In the genomic region with DNA sequence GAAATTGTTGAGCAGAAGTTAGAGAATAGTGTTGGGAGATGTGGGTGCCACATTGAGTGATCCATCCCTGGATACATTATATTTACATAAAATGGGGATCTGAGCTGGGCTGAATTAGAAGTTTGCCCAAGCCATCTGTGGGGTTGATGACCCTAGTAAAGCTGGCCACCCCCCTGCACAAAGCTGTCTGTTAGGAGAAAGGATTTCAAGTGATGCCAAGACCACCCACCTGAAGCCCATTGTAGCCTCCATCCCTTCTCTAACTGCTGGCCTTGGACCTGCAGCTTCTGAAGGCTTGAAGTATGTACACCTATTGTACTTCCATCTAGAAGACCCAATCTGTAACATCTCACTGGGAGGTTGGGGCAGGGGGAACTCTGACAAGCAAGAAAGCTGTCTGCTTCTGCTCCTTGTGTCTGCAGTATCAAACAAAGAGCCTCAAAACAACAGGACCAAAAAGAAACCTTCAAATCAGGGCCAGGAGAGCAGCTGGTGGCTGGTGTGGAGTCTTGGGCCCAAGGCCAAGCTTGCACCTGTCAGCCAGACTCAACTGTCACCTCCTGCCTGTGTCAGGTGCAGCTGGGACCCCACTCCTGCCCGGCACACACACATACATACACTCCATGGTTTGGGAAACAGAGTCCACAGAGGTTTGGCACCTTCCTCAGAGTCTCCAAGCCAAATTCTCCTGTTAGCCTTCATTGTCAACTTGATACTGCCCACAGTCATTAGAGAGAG, we compare ENCODE assay signal across 17 mouse cellular contexts.
A peak's percentile ranks its signal among the peaks of the same experiment; 100 is the strongest.
DNase-seq lines count a peak whose midpoint lies in the region; ATAC-seq and TF ChIP-seq lines count a peak whose summit lies in the region.
"Had no signal": no experiment of that assay in that cellular context is flagged by ENCODE, and none has a peak within 500 bp of the region (broad histone marks: within the 10 kb centered on the region; RNA-seq: fewer than 3 reads in every experiment).

No protein-coding gene starts in this region.

- peak; percentile 35 to 52 for DNase-seq in cerebellum, postnatal 14 days
- DNase-seq in cerebellum, postnatal 25 days, result no peak
- DNase-seq in left cerebral cortex, postnatal 4 days, result peak; percentile 80
- no peak for DNase-seq in left cerebral cortex, postnatal 10 days (ENCODE audit: extremely low spot score in 1 of 2, low spot score in 2 of 2)
- peak; percentile 45 for DNase-seq in midbrain, postnatal 0 days (ENCODE audit: low spot score)
- DNase-seq in midbrain, embryonic 14.5 days, result no peak
- DNase-seq: adrenal gland, adult 2 months; adrenal gland, postnatal 10 days; adrenal gland, postnatal 25 days; cerebellum, adult 11-12 months; cerebellum, adult 2 months; cerebellum, adult 9-11 months had no signal

- 74% methylated on average over 1 of the region's 1 CpGs for WGBS in midbrain, postnatal 0 days
- 61% methylated on average over 1 of the region's 1 CpGs for WGBS in midbrain, embryonic 14.5 days
- WGBS in forebrain, embryonic 16.5 days, result 56% methylated on average over 1 of the region's 1 CpGs

- no peaks in the 10 kb centered on the region for H3K9me3 ChIP-seq in midbrain, postnatal 0 days (ENCODE audit: low read length)
- no peaks in the 10 kb centered on the region for H3K9me3 ChIP-seq in midbrain, embryonic 14.5 days (ENCODE audit: control insufficient read depth, low read length)
- 0 out of 2 replicates have a peak, but pooled peaks cover 3% of the 10 kb centered on the region for H3K9me3 ChIP-seq in forebrain, embryonic 16.5 days (ENCODE audit: control insufficient read depth, low read length)
- H3K9me3 ChIP-seq: embryonic facial prominence, embryonic 10.5 days; embryonic facial prominence, embryonic 12.5 days; forebrain, embryonic 13.5 days; forebrain, embryonic 15.5 days had no signal

- no peak for TF ChIP-seq CTCF in midbrain, postnatal 0 days (IDR thresholded peaks at IDR 0.05)

- no peaks in the 10 kb centered on the region for H3K27me3 ChIP-seq in midbrain, postnatal 0 days (ENCODE audit: insufficient read depth, low read length)
- H3K27me3 ChIP-seq in midbrain, embryonic 14.5 days (ENCODE audit: control insufficient read depth, insufficient read depth, low read length), result no peaks in the 10 kb centered on the region
- no peaks in the 10 kb centered on the region for H3K27me3 ChIP-seq in forebrain, embryonic 16.5 days (replicated peaks; ENCODE audit: control insufficient read depth, insufficient read depth, low read length)
- H3K27me3 ChIP-seq: embryonic facial prominence, embryonic 12.5 days; forebrain, embryonic 13.5 days; forebrain, embryonic 15.5 days had no signal

- H3K4me2 ChIP-seq in midbrain, postnatal 0 days (ENCODE audit: low read depth, low read length, poor library complexity, severe bottlenecking), result no peak overlapping the region
- H3K4me2 ChIP-seq in midbrain, embryonic 14.5 days (ENCODE audit: low read length), result no peak overlapping the region
- H3K4me2 ChIP-seq in forebrain, embryonic 16.5 days (ENCODE audit: low read length), result no peak overlapping the region
- H3K4me2 ChIP-seq: embryonic facial prominence, embryonic 12.5 days; forebrain, embryonic 13.5 days; forebrain, embryonic 15.5 days had no signal

- ATAC-seq in midbrain, postnatal 0 days (ENCODE audit: low FRiP score), result no peak
- ATAC-seq in midbrain, embryonic 14.5 days (ENCODE audit: low FRiP score, low TSS enrichment), result no peak
- no peak for ATAC-seq in forebrain, embryonic 16.5 days
- ATAC-seq: forebrain, embryonic 13.5 days; forebrain, embryonic 15.5 days had no signal

- intact Hi-C loops in left cerebral cortex, postnatal 4 days (cut with DNase I), result no loop called here
- intact Hi-C loops in left cerebral cortex, postnatal 10 days (cut with DNase I), result no loop called here

- H3K4me3 ChIP-seq in midbrain, postnatal 0 days (ENCODE audit: low read depth, low read length), result no peak overlapping the region
- no peak overlapping the region for H3K4me3 ChIP-seq in midbrain, embryonic 14.5 days (replicated peaks; ENCODE audit: low read depth, low read length)
- H3K4me3 ChIP-seq in forebrain, embryonic 16.5 days (replicated peaks; ENCODE audit: low read length), result no peak overlapping the region
- H3K4me3 ChIP-seq: embryonic facial prominence, embryonic 10.5 days; embryonic facial prominence, embryonic 12.5 days; forebrain, embryonic 13.5 days; forebrain, embryonic 15.5 days had no signal

- no peaks in the 10 kb centered on the region; the same call in 1 of the 2 replicates for H3K4me1 ChIP-seq in midbrain, postnatal 0 days (ENCODE audit: insufficient read depth, low read length)
- no peaks in the 10 kb centered on the region; the same call in 1 of the 2 replicates for H3K4me1 ChIP-seq in midbrain, embryonic 14.5 days (ENCODE audit: control insufficient read depth, insufficient read depth, low read length)
- H3K4me1 ChIP-seq in forebrain, embryonic 16.5 days (replicated peaks; ENCODE audit: control insufficient read depth, insufficient read depth, low read length), result peaks cover 15% of the 10 kb centered on the region
- H3K4me1 ChIP-seq: embryonic facial prominence, embryonic 12.5 days had no signal

- H3K36me3 ChIP-seq in midbrain, postnatal 0 days (ENCODE audit: insufficient read depth, low read length), result no peaks in the 10 kb centered on the region
- H3K36me3 ChIP-seq in midbrain, embryonic 14.5 days (ENCODE audit: control insufficient read depth, insufficient read depth, low read length), result no peaks in the 10 kb centered on the region
- H3K36me3 ChIP-seq in forebrain, embryonic 16.5 days (ENCODE audit: control insufficient read depth, insufficient read depth), result no peaks in the 10 kb centered on the region
- H3K36me3 ChIP-seq: embryonic facial prominence, embryonic 10.5 days; embryonic facial prominence, embryonic 12.5 days; forebrain, embryonic 15.5 days had no signal

- H3K9ac ChIP-seq in midbrain, postnatal 0 days (replicated peaks; ENCODE audit: low read length, poor library complexity, severe bottlenecking), result no peak overlapping the region
- H3K9ac ChIP-seq in midbrain, embryonic 14.5 days (replicated peaks; ENCODE audit: low read length), result no peak overlapping the region
- no peak overlapping the region for H3K9ac ChIP-seq in forebrain, embryonic 16.5 days (replicated peaks; ENCODE audit: low read depth, low read length)
- H3K9ac ChIP-seq: embryonic facial prominence, embryonic 12.5 days; forebrain, embryonic 13.5 days; forebrain, embryonic 15.5 days had no signal

- no peak overlapping the region for H3K27ac ChIP-seq in midbrain, postnatal 0 days (ENCODE audit: low read depth, low read length)
- no peak overlapping the region for H3K27ac ChIP-seq in midbrain, embryonic 14.5 days (replicated peaks; ENCODE audit: low read depth, low read length)
- no peak overlapping the region for H3K27ac ChIP-seq in forebrain, embryonic 16.5 days (ENCODE audit: low read length)
- H3K27ac ChIP-seq: embryonic facial prominence, embryonic 10.5 days; embryonic facial prominence, embryonic 12.5 days; forebrain, embryonic 13.5 days; forebrain, embryonic 15.5 days had no signal

Comparison
In these comparisons a context has a peak if more than half of its experiments do, and no peak if none do; other contexts are left out.
1. DNase-seq: peak in cerebellum, postnatal 14 days (2 of 2), left cerebral cortex, postnatal 4 days (single experiment) and midbrain, postnatal 0 days (single experiment); none in cerebellum, postnatal 25 days (0 of 2), left cerebral cortex, postnatal 10 days (0 of 2) and midbrain, embryonic 14.5 days (single experiment).